Mouse (Mus musculus) erythroblast, embryonic 14.5 days (primary cell): Measurements from ENCODE around the gene Oosp2.

ENCODE experiments used
- GATA1 ChIP-seq: IDR thresholded peaks from 2 replicates; pipeline ENCODE4 v1.6.1; 2012; ENCODE audit warnings: low read length, inconsistent platforms, mixed read lengths
- TAL1 ChIP-seq: IDR thresholded peaks from 3 replicates; pipeline ENCODE4 v1.6.1; 2012; ENCODE audit warnings: low read length, inconsistent platforms, mixed read lengths

GRCm38 (mm10) chr19:11690839-11691238, 30.5 kb upstream of the Oosp2 start, which contains the start of gene Oosp1:
- TF ChIP-seq GATA1 (no peak), TAL1 (no peak)
